Mouse (Mus musculus): ENCODE results near the gene Aen.

Gene Aen

GRCm38 (mm10) chr7:78895653-78896333 lies at the start of gene Aen:
Gene Aen, plus strand, starts transcription at chr7:78895854.
- peak; percentile 95 for DNase-seq

DNA sequence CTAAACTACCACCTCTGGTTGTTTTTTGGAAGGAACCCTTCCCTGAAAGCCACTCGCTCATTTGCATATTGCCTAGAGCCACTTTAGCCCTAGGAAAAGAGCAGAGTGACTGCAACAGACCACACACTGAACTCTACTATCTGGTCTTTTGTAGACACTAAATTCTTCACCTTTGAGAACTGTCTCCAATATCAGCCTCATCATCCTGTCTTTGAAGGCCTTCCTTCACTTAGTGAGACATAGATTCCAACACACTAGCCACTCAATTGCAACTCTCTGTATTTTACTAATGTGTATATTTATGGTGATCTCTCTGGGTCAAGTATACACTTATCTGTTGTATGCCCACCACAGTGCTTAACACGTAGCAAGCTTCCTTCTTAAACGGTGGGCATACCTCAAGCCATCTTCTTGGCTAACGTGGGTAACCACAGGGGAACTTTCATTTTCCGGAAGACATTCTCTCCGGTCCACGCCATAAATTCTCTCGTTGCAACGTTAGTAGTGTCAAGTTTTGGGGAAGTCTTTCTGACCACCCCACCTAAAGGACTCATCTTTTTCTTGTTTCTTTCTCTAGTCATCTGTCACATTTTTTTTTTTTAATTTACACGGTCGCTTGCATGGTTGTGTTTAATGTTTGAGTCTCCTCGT lies 49.5 kb upstream of the Aen start:
- no peak for DNase-seq

- peak; percentile 92 for DNase-seq
Observed at GRCm38 (mm10) chr7:78846737-78847434, 48.8 kb upstream of the Aen start, which contains the start of gene Det1. Gene Det1, minus strand, starts transcription at chr7:78847263.

- no peak for DNase-seq
Observed at GRCm38 (mm10) chr7:78854051-78854450, 41.6 kb upstream of the Aen start.

GRCm38 (mm10) chr7:78855044-78855655 lies 40.5 kb upstream of the Aen start:
- DNase-seq = no peak

DNA sequence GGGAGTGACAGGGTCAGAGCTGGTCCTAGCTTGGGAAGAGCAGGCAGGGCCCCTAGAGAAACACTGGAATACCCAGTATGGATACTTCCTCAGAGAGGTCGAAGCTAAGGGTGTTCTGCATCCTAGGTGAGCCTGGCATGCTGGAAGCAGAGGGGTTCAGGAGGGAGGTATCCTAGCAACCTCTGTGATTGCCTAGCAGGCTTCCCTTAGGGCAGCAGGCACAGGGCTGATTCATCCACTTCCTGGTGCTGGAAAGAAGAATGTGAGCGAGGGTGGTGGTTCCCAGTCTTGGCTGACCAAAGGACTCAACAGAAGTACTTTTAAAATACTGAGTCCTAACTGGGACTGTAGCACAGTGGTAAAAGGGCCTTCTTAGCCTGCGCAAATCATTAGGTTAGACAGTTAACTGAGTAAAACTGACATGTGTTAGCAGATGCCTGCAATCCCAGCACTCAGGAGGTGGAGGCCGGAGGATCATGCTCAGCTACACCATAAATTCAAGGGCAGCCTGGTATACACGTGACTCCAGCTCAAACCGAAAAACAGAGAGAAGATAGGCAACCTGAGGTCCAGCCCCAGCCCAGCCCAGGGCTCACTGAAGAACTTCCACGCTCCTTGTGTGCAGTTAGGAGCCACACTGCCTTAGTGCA lies 31.7 kb upstream of the Aen start:
- no peak for DNase-seq

DNA sequence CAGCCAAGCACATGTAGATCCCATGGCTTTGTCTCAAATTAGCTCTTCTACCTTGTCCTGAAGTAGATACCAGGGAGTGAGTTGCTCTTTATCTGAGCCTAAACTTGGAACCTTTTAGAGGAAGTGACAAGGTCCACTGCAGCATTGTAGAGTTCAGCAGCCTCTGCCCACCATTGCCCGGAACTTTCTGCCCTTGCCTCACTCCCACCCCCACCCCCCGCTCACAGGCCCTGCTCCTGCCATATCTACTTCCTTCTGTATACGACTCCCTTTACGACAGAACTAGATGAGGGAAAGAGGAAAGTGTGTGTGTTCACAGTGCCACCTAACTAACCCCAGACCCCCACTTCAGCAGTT lies 31.2 kb upstream of the Aen start:
- no peak for DNase-seq

- DNase-seq = no peak
Observed at GRCm38 (mm10) chr7:78865212-78865949, 30.3 kb upstream of the Aen start.

GRCm38 (mm10) chr7:78868731-78869130 lies 26.9 kb upstream of the Aen start:
- no peak for DNase-seq

DNA sequence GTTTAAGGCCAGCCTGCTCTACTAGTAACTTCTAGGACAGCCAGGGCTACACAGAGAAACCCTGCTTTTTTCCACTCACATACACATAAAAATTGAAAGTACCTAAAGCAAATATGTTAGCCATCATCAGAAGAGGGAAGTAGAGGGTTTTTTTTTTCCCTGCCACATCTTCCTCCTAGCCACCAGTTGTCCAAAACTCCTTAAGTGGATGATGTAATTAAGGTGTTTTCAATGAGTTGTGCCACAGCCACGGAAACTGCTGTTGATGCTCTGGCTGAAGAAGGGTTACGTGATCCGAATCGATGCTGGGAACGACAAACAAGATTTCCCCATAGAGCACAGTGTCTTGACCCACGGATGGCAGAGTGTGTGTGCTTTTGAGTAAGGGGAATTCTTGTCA lies 23.3 kb upstream of the Aen start:
- DNase-seq = no peak

DNA sequence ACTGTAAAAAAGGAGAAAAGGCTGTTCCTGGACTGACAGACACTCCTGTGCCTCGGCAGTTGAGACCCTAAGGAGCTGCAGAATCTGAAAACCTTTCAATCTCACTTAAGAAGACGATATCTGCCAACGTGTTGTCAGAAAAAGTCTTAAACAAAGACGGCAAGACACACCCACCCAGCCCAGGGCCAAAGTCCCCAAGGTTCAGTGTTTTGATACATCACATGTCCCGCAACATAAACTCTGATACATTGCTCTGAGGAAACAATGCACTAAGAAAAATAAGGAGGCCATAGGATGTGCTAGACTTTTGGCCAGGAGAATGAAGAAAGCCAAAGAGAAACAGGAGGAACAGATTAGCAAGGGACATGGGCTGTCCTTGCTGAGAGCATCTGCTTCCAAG lies 22.8 kb upstream of the Aen start:
- DNase-seq = no peak

- no peak for DNase-seq
Observed at GRCm38 (mm10) chr7:78881607-78882468, 13.8 kb upstream of the Aen start.

DNA sequence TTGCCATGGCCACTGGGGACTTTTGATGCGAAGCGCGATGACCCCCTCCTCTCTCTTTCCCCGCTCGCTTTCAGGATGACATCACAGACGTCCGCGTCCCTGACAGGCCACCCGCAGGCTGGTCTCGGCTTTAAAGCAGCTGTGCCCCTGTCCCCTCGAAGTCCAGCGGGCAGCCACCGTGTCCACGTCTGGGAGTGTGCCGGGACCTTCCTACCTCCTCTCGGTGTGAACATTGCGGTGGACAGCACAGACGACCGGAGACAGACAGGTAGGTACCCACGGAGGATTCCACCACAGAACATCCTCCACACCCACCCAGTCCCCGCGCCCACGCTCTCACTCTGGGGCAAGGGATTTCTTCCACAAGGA lies 13.2 kb upstream of the Aen start:
- peak; percentile 59 for DNase-seq

DNA sequence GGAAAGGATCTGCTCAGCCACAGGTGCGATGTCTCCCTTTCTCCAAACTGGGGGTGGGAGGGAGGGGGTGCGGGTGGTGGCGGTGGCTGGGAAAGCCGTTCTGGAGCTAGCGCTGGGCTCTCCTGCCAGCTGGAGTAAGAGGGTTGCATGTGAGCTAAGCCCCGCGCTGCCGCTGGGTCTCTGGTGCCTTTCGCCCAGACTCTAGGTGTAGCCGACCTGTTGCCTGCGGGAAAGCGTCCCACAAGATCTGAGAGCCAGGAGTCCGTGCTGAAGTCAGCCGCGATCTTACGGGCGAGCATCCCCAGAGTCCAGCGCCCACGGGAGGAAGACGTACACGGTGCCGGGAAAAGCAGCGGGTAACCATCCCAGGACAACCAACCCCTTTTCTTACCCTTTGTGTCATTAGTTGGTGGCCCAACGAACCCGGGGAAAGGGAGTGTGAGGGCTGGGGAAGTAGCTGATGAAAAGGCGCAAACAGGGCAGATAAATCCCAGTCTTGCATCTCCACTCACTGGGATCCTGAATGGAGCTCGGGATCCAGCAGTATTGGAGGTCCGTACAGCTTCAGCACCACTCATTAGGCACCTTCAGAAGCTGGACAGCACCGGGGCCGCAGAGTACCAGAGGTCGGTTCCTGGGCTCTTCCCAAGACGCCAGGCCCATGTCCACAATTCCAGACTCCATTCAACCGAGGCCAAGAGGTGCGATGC lies 12.5 kb upstream of the Aen start:
- no peak for DNase-seq

DNA sequence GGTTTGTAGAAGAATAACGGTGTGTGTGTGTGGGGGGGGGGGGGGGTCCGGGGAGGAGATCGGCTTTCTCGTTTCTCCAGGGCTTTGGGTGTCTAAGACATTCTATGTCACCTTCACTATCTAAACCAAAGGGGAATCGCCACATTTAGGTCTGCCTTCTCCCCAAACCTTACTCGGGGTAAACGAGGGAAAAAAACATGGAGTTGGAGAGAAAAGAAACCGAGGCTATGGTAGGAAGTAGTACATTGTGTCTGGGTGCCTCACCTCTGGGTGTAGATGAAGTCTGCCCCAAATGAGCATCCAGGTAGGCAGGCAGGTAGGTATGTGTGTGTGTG lies 12.0 kb upstream of the Aen start:
- DNase-seq = no peak

DNA sequence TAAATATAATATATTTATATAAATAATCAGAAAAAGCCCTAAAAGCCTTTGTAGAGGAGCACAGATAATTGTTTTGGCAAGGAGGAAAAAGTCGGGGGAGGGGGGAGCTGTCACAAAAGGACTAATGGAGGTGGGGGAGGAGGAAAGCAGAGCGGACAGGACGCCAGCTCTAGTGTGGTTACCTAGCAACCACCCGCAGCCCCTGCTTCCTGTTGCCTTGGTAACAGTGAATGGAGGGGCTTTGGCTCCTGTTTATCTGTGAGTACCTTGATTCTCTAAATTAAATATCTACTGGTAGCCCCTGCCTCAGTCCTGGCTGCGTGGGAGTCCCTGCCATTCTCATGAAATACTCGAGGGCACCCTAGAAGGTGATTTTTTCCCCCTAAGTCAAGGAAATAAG lies 11.5 kb upstream of the Aen start:
- no peak for DNase-seq

GRCm38 (mm10) chr7:78885404-78885803 lies 10.2 kb upstream of the Aen start:
- DNase-seq = no peak

DNA sequence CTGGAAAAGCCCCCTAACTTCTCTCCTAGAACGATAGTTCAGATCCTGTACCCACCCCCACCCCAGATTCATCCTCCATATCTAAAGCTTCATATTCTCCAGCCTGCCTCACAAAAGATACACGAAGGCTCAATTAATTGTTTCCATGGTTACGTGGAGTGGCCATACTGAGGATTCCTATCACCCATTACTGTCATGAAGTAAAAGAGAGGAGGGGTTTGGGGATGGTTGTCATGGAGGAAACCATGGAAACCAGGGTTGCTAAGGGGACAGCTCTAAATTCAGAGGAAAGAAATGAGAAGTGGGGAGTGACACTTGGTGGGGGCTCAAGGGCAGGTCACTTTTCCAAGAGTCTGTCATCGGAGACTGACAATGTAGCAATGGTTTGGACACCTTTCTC lies 9.2 kb upstream of the Aen start:
- DNase-seq = no peak

DNA sequence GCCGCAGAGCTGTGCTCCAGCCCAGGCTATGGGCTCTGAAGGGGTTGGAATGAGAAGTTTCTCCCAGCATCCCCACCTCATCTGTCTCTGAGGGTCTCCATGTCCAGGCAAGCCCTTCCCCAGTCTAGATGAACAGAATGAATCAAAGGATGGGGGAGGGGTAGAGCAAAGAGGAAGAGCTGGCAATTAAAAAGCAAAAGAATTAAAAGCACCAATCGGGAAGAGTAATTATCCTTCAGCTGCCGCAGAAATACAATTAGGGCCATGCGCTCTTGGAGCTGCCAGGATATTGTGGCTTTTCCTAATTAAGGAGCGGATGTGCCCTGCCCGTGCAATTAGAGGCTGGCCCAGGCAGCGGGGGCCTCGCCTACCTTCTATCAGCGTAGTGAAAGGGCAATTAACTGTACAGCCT lies 8.2 kb upstream of the Aen start:
- no peak for DNase-seq

DNA sequence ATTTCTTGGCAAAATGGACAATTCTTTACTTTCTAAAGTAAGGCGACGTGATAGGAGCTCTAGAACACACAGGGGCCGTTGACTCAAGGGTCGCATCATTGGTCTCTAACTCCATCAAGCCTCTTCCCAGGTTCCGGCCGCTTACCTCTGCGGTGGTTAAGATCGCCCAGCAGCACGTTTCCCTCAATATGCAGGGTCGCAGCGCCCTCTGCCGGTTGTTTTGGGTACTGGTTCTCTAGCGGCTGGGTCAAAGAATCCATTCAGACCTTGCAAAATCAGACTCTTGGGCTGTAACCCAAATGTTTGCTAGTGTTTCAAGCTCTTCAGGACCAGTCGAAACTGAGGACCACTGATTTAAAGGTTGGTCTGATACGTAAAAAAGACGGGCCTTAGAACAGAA lies 5.0 kb upstream of the Aen start:
- peak; percentile 78 for DNase-seq

DNA sequence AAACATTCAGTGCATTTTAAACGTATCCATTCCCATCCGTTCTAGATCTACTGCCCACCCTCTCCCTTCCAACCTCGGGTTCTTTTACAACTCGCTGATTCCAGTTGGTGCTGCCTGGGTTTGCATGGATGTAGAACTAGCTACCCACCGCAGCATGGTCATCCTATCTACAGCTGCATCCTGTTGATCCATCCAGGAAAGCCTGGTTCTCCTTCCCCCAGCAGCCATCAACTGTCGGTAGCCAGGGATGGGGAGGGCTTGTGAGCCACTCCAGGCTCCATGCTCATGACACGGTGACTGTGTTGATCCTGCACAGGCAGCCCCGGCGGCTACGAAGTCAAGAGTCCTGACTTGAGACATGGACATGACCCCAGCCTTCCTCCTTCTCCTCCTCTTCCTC lies 1.7 kb upstream of the Aen start:
- DNase-seq = no peak
